Mouse (Mus musculus): ENCODE results near the gene Rps11. TPM values are rescaled to one million over a fixed set of nuclear protein-coding genes. Genes with fewer than 3 reads are reported as not detected.
A peak's percentile ranks its signal among the peaks of the same experiment; 100 is the strongest.

The Rps11 gene
- total and polyA plus RNA-seq, 2 experiments from 2014 or later: 671 to 1,069 TPM

- Histone ChIP-seq H3K9me3 (ENCODE audit: low read length) (no peaks in the 10 kb centered on the region), H3K27ac (ENCODE audit: low read depth, low read length) (no peak overlapping the region), H3K4me3 (ENCODE audit: low read depth, low read length) (no peak overlapping the region), H3K4me2 (ENCODE audit: low read depth, low read length, poor library complexity, severe bottlenecking) (no peak overlapping the region), H3K9ac (replicated peaks; ENCODE audit: low read length, poor library complexity, severe bottlenecking) (no peak overlapping the region), H3K27me3 (ENCODE audit: insufficient read depth, low read length) (no peaks in the 10 kb centered on the region), H3K36me3 (ENCODE audit: insufficient read depth, low read length) (no peaks in the 10 kb centered on the region), H3K4me1 (ENCODE audit: insufficient read depth, low read length) (no peaks in the 10 kb centered on the region)
- ATAC-seq (ENCODE audit: low FRiP score) (no peak), DNase-seq (ENCODE audit: low spot score) (no peak)
- no peak for TF ChIP-seq CTCF (IDR thresholded peaks at IDR 0.05)
- 88% methylated on average over 13 of the region's 13 CpGs for WGBS
Measured at GRCm38 (mm10) chr7:45090251-45090977, 33.8 kb downstream of the Rps11 start.

- no peak overlapping the region for H3K27ac ChIP-seq (ENCODE audit: low read depth, low read length)
- WGBS: 94% methylated on average over 17 of the region's 17 CpGs
- H3K4me1 ChIP-seq (ENCODE audit: insufficient read depth, low read length): no peaks in the 10 kb centered on the region
- H3K9ac ChIP-seq (replicated peaks; ENCODE audit: low read length, poor library complexity, severe bottlenecking): no peak overlapping the region
- H3K36me3 ChIP-seq (ENCODE audit: insufficient read depth, low read length): no peaks in the 10 kb centered on the region
- TF ChIP-seq CTCF (IDR thresholded peaks at IDR 0.05): no peak
- H3K9me3 ChIP-seq (ENCODE audit: low read length): no peaks in the 10 kb centered on the region
- no peak overlapping the region for H3K4me3 ChIP-seq (ENCODE audit: low read depth, low read length)
- H3K27me3 ChIP-seq (ENCODE audit: insufficient read depth, low read length): no peaks in the 10 kb centered on the region
- DNase-seq (ENCODE audit: low spot score) (no peak), ATAC-seq (ENCODE audit: low FRiP score) (no peak)
- H3K4me2 ChIP-seq (ENCODE audit: low read depth, low read length, poor library complexity, severe bottlenecking): no peak overlapping the region
Measured at GRCm38 (mm10) chr7:45088597-45088996, 35.6 kb downstream of the Rps11 start.

GRCm38 (mm10) chr7:45086084-45086483 lies 38.2 kb downstream of the Rps11 start:
- 0 out of 2 replicates have a peak, but pooled peaks have one; percentile 17 for TF ChIP-seq CTCF (IDR thresholded peaks at IDR 0.05)
- H3K27me3 ChIP-seq (ENCODE audit: insufficient read depth, low read length): no peaks in the 10 kb centered on the region
- no peak for ATAC-seq (ENCODE audit: low FRiP score)

GRCm38 (mm10) chr7:45083300-45083890 lies 40.8 kb downstream of the Rps11 start:
- no peak overlapping the region for H3K27ac ChIP-seq (ENCODE audit: low read depth, low read length)

More at GRCm38 (mm10) chr7:45086084-45086483, 38.2 kb downstream of the Rps11 start:
- 74% methylated on average over 4 of the region's 4 CpGs for WGBS
- Histone ChIP-seq H3K4me2 (ENCODE audit: low read depth, low read length, poor library complexity, severe bottlenecking) (no peak overlapping the region), H3K4me3 (ENCODE audit: low read depth, low read length) (no peak overlapping the region), H3K36me3 (ENCODE audit: insufficient read depth, low read length) (no peaks in the 10 kb centered on the region), H3K4me1 (ENCODE audit: insufficient read depth, low read length) (no peaks in the 10 kb centered on the region), H3K9ac (replicated peaks; ENCODE audit: low read length, poor library complexity, severe bottlenecking) (no peak overlapping the region), H3K9me3 (ENCODE audit: low read length) (no peaks in the 10 kb centered on the region), H3K27ac (ENCODE audit: low read depth, low read length) (no peak overlapping the region)
- DNase-seq (ENCODE audit: low spot score): no peak

GRCm38 (mm10) chr7:45082401-45083299 lies 41.6 kb downstream of the Rps11 start:
- Histone ChIP-seq H3K27ac (ENCODE audit: low read depth, low read length) (no peak overlapping the region), H3K4me3 (ENCODE audit: low read depth, low read length) (no peak overlapping the region), H3K4me2 (ENCODE audit: low read depth, low read length, poor library complexity, severe bottlenecking) (no peak overlapping the region), H3K36me3 (ENCODE audit: insufficient read depth, low read length) (no peaks in the 10 kb centered on the region), H3K9me3 (ENCODE audit: low read length) (no peaks in the 10 kb centered on the region), H3K4me1 (ENCODE audit: insufficient read depth, low read length) (no peaks in the 10 kb centered on the region), H3K27me3 (ENCODE audit: insufficient read depth, low read length) (no peaks in the 10 kb centered on the region), H3K9ac (replicated peaks; ENCODE audit: low read length, poor library complexity, severe bottlenecking) (no peak overlapping the region)
- DNase-seq (ENCODE audit: low spot score) (peak; percentile 4), ATAC-seq (ENCODE audit: low FRiP score) (no peak)
- TF ChIP-seq CTCF (IDR thresholded peaks at IDR 0.05): 0 out of 2 replicates have a peak, but pooled peaks have one; percentile 10
- WGBS: 71% methylated on average over 25 of the region's 25 CpGs

More at GRCm38 (mm10) chr7:45083300-45083890, 40.8 kb downstream of the Rps11 start:
- H3K9me3 ChIP-seq (ENCODE audit: low read length): no peaks in the 10 kb centered on the region
- TF ChIP-seq CTCF (IDR thresholded peaks at IDR 0.05): no peak
- 85% methylated on average over 22 of the region's 22 CpGs for WGBS
- H3K36me3 ChIP-seq (ENCODE audit: insufficient read depth, low read length): no peaks in the 10 kb centered on the region
- no peaks in the 10 kb centered on the region for H3K27me3 ChIP-seq (ENCODE audit: insufficient read depth, low read length)
- no peak overlapping the region for H3K4me3 ChIP-seq (ENCODE audit: low read depth, low read length)
- ATAC-seq (ENCODE audit: low FRiP score) (no peak), DNase-seq (ENCODE audit: low spot score) (no peak)
- H3K9ac ChIP-seq (replicated peaks; ENCODE audit: low read length, poor library complexity, severe bottlenecking): no peak overlapping the region
- H3K4me1 ChIP-seq (ENCODE audit: insufficient read depth, low read length): no peaks in the 10 kb centered on the region
- no peak overlapping the region for H3K4me2 ChIP-seq (ENCODE audit: low read depth, low read length, poor library complexity, severe bottlenecking)

Measured in midbrain, postnatal 0 days (tissue).